30 mouse cellular contexts compared by ENCODE assay signal in the genomic region with DNA sequence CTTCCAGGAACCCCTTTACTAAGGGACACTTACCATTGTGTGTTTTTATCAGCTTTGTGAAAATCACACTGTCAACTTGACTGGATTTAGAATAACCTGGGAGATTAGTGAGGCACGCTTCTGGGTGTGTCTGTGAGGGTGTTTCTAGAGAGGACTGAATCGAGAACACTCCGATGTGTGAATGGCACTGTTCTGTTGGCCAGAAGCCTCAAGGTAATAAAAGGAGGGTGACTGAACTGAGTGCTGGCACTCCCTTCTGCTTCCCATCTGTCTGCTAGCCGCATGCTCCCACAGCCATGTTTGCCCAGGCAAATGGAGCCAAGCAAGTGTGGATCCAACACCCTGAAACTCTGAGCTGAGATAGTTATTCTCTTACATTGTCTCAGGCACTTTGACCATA. TPM values are rescaled to one million over a fixed set of nuclear protein-coding genes. Genes with fewer than 3 reads are reported as not detected.
"Had no signal": no experiment of that assay in that cellular context is flagged by ENCODE, and none has a peak within 500 bp of the region (broad histone marks: within the 10 kb centered on the region; RNA-seq: fewer than 3 reads in every experiment).

No protein-coding gene starts in this region.

- H3K4me2 ChIP-seq: limb, embryonic 12.5 days; limb, embryonic 13.5 days; limb, embryonic 15.5 days; liver, embryonic 11.5 days; liver, embryonic 12.5 days; liver, embryonic 13.5 days; liver, embryonic 15.5 days; lung, embryonic 14.5 days; lung, embryonic 15.5 days; midbrain, embryonic 12.5 days; midbrain, embryonic 13.5 days; midbrain, embryonic 15.5 days; neural tube, embryonic 12.5 days had no signal

- H3K27ac ChIP-seq: limb, embryonic 10.5 days; limb, embryonic 12.5 days; limb, embryonic 13.5 days; limb, embryonic 15.5 days; liver, embryonic 12.5 days; liver, embryonic 13.5 days; liver, embryonic 14.5 days; liver, embryonic 15.5 days; lung, embryonic 15.5 days; macrophage; midbrain, embryonic 10.5 days; midbrain, embryonic 12.5 days; midbrain, embryonic 13.5 days; midbrain, embryonic 15.5 days; neural tube, embryonic 12.5 days had no signal

- ATAC-seq: liver, embryonic 12.5 days; liver, postnatal 0 days; lung, postnatal 0 days; midbrain, embryonic 13.5 days; midbrain, embryonic 15.5 days had no signal

- H3K4me3 ChIP-seq: limb, embryonic 10.5 days; limb, embryonic 12.5 days; limb, embryonic 13.5 days; limb, embryonic 15.5 days; liver, embryonic 12.5 days; liver, embryonic 13.5 days; liver, embryonic 15.5 days; lung, embryonic 15.5 days; megakaryocyte, embryonic 14.5 days; midbrain, embryonic 10.5 days; midbrain, embryonic 12.5 days; midbrain, embryonic 13.5 days; midbrain, embryonic 15.5 days; myocyte; neural tube, embryonic 12.5 days had no signal

- DNase-seq: left cerebral cortex, postnatal 4 days; liver; liver, embryonic 13.5 days; liver, postnatal 0 days; lung, adult 18-20 months; lung, adult 2 months; lung, embryonic 14.5 days; lung, postnatal 10 days; lung, postnatal 14 days; lung, postnatal 36 days; lung, postnatal 4 days; midbrain, embryonic 14.5 days had no signal

- H3K27me3 ChIP-seq: limb, embryonic 13.5 days; limb, embryonic 15.5 days; lung, embryonic 15.5 days; midbrain, embryonic 13.5 days; midbrain, embryonic 15.5 days; neural tube, embryonic 12.5 days had no signal

- H3K36me3 ChIP-seq: limb, embryonic 10.5 days; limb, embryonic 12.5 days; limb, embryonic 13.5 days; limb, embryonic 15.5 days; liver, embryonic 12.5 days; liver, embryonic 13.5 days; liver, embryonic 15.5 days; lung, embryonic 15.5 days; midbrain, embryonic 10.5 days; midbrain, embryonic 12.5 days; midbrain, embryonic 13.5 days; midbrain, embryonic 15.5 days; neural tube, embryonic 12.5 days had no signal

- H3K9ac ChIP-seq: limb, embryonic 12.5 days; limb, embryonic 13.5 days; limb, embryonic 15.5 days; liver, embryonic 12.5 days; liver, embryonic 13.5 days; liver, embryonic 14.5 days; liver, embryonic 15.5 days; liver, postnatal 0 days; lung, embryonic 14.5 days; lung, embryonic 15.5 days; midbrain, embryonic 12.5 days; midbrain, embryonic 13.5 days; midbrain, embryonic 15.5 days; neural tube, embryonic 12.5 days had no signal

- H3K9me3 ChIP-seq: limb, embryonic 10.5 days; limb, embryonic 13.5 days; limb, embryonic 15.5 days; liver, embryonic 12.5 days; liver, embryonic 13.5 days; liver, embryonic 15.5 days; lung, embryonic 15.5 days; midbrain, embryonic 10.5 days; midbrain, embryonic 12.5 days; midbrain, embryonic 13.5 days; midbrain, embryonic 15.5 days had no signal

RNA-seq across cellular contexts. Expression of a gene that starts 47.2 kb away (rescaled TPM):
- polyA plus RNA-seq: macrophage had no signal
